Mouse (Mus musculus): ENCODE results near the gene Tsfm.

GRCm38 (mm10) chr10:126961757-126962156 is 68.9 kb downstream of the Tsfm start:
- TF ChIP-seq CTCF (IDR thresholded peaks at IDR 0.05; ENCODE audit: low read depth) (no peak), EP300 (IDR thresholded peaks at IDR 0.05; ENCODE audit: low read depth) (no peak)
